Mouse (Mus musculus): ENCODE results near the gene Fam196b. TPM values are rescaled to one million over a fixed set of nuclear protein-coding genes. Genes with fewer than 3 reads are reported as not detected.

Gene Fam196b
- polyA plus RNA-seq, 1 experiment = 0.75 TPM

DNA sequence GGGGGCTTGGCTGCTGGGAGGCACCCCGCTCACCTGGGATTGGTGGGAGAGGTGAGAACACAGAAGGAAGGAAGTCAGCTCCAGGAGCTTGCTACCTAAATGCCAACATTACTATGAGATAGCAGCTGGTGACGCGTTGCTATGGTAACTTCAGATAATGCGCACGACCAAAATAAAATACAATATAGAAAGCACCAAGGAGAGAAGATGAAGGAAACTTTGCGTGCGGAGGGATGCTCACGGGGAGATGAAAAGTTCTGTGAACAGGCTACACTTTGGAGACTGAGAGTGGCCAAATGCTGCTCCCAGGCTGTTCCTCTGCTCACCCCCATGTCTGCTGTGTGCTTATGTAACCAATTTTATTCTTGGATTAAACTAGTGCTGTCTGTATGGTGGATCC, 2.4 kb downstream of the Fam196b start:
- no peak for TF ChIP-seq CTCF (IDR thresholded peaks at IDR 0.05; ENCODE audit: extremely low read depth, insufficient read depth, low read length)
- no peak for TF ChIP-seq POLR2A (IDR thresholded peaks at IDR 0.05; ENCODE audit: extremely low read depth, insufficient read depth, low read length)
- peaks cover 3% of the 10 kb centered on the region for H3K4me1 ChIP-seq (ENCODE audit: control insufficient read depth, insufficient read depth, low read length)
- no peak overlapping the region for H3K27ac ChIP-seq (ENCODE audit: insufficient read depth, low read length)
- H3K4me3 ChIP-seq (ENCODE audit: insufficient read depth, low read length) = no peak overlapping the region

GRCm38 (mm10) chr11:34319282-34319681, 4.7 kb downstream of the Fam196b start:
- Histone ChIP-seq H3K4me1 (ENCODE audit: control insufficient read depth, insufficient read depth, low read length) (peaks cover 3% of the 10 kb centered on the region), H3K27ac (ENCODE audit: insufficient read depth, low read length) (no peak overlapping the region), H3K4me3 (ENCODE audit: insufficient read depth, low read length) (no peak overlapping the region)
- TF ChIP-seq POLR2A (IDR thresholded peaks at IDR 0.05; ENCODE audit: extremely low read depth, insufficient read depth, low read length) (no peak), CTCF (IDR thresholded peaks at IDR 0.05; ENCODE audit: extremely low read depth, insufficient read depth, low read length) (no peak)

- TF ChIP-seq POLR2A (IDR thresholded peaks at IDR 0.05; ENCODE audit: extremely low read depth, insufficient read depth, low read length) (no peak), CTCF (IDR thresholded peaks at IDR 0.05; ENCODE audit: extremely low read depth, insufficient read depth, low read length) (no peak)
- Histone ChIP-seq H3K4me3 (ENCODE audit: insufficient read depth, low read length) (no peak overlapping the region), H3K4me1 (ENCODE audit: control insufficient read depth, insufficient read depth, low read length) (no peaks in the 10 kb centered on the region), H3K27ac (ENCODE audit: insufficient read depth, low read length) (no peak overlapping the region)
These were observed 9.0 kb downstream of the Fam196b start for GRCm38 (mm10) chr11:34323664-34324063.

DNA sequence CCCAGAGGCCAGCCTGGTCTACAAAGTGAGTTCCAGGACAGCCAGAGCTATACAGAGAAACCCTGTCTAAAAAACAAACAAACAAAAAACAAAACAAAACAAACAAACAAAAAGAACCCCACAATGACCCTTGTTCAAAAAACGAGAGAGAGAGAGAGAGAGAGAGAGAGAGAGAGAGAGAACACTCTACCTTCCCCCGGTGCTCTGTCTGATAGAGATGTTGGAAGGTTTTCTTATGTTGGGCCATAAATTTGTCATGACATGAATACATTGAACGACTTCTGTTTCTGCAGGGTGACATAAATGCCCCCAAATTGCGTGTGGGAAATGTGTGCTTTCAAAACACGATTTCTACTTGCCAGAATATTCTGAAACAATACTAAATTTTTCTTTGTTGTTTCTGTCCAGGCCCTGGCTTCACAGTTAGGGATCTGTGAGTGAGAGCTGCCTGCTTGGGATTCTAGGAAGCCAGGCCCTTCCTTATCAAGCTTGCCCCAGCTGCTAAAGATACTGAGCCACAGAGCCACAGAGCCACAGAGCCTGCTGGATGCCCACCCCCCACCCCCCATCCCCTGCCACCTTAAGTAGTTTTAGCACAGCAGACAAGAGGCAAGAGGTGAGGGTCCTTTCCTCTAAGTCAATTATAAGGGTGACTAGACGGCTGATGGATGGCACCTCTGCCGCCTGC, 17.9 kb downstream of the Fam196b start:
- TF ChIP-seq POLR2A (IDR thresholded peaks at IDR 0.05; ENCODE audit: extremely low read depth, insufficient read depth, low read length) = no peak
- TF ChIP-seq CTCF (IDR thresholded peaks at IDR 0.05; ENCODE audit: extremely low read depth, insufficient read depth, low read length) = no peak
- H3K27ac ChIP-seq (ENCODE audit: insufficient read depth, low read length) = no peak overlapping the region
- no peak overlapping the region for H3K4me3 ChIP-seq (ENCODE audit: insufficient read depth, low read length)
- no peaks in the 10 kb centered on the region for H3K4me1 ChIP-seq (ENCODE audit: control insufficient read depth, insufficient read depth, low read length)

DNA sequence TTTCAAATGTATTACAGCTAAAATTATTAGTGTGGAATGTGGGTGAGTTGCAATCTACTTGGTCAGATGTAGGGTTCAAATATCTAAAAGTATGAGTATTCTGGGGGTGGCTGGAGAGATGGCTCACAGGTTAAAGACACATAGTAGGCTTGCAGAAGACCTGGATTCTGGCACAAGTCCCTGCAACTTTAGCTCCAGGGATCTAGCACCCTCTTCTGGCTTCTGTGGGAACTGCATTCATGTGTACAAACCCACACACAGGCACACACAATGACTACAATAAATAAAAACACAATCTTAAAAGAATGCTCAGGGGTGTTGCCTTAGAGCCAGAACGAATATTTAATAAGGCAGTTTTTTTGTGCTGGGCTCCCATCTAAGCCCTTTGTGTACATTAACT, 23.3 kb downstream of the Fam196b start:
- no peak for TF ChIP-seq POLR2A (IDR thresholded peaks at IDR 0.05; ENCODE audit: extremely low read depth, insufficient read depth, low read length)
- no peak for TF ChIP-seq CTCF (IDR thresholded peaks at IDR 0.05; ENCODE audit: extremely low read depth, insufficient read depth, low read length)
- H3K4me3 ChIP-seq (ENCODE audit: insufficient read depth, low read length) = no peak overlapping the region
- no peak overlapping the region for H3K27ac ChIP-seq (ENCODE audit: insufficient read depth, low read length)
- no peaks in the 10 kb centered on the region for H3K4me1 ChIP-seq (ENCODE audit: control insufficient read depth, insufficient read depth, low read length)

GRCm38 (mm10) chr11:34339693-34340092, 25.1 kb downstream of the Fam196b start:
- H3K27ac ChIP-seq (ENCODE audit: insufficient read depth, low read length) = no peak overlapping the region
- TF ChIP-seq POLR2A (IDR thresholded peaks at IDR 0.05; ENCODE audit: extremely low read depth, insufficient read depth, low read length) (no peak), CTCF (IDR thresholded peaks at IDR 0.05; ENCODE audit: extremely low read depth, insufficient read depth, low read length) (no peak)
- H3K4me3 ChIP-seq (ENCODE audit: insufficient read depth, low read length) = no peak overlapping the region
- H3K4me1 ChIP-seq (ENCODE audit: control insufficient read depth, insufficient read depth, low read length) = no peaks in the 10 kb centered on the region

- H3K27ac ChIP-seq (ENCODE audit: insufficient read depth, low read length) = no peak overlapping the region
- H3K4me1 ChIP-seq (ENCODE audit: control insufficient read depth, insufficient read depth, low read length) = no peaks in the 10 kb centered on the region
- no peak overlapping the region for H3K4me3 ChIP-seq (ENCODE audit: insufficient read depth, low read length)
- TF ChIP-seq POLR2A (IDR thresholded peaks at IDR 0.05; ENCODE audit: extremely low read depth, insufficient read depth, low read length) = no peak
- no peak for TF ChIP-seq CTCF (IDR thresholded peaks at IDR 0.05; ENCODE audit: extremely low read depth, insufficient read depth, low read length)
These were observed 29.2 kb downstream of the Fam196b start for GRCm38 (mm10) chr11:34343742-34344307.

DNA sequence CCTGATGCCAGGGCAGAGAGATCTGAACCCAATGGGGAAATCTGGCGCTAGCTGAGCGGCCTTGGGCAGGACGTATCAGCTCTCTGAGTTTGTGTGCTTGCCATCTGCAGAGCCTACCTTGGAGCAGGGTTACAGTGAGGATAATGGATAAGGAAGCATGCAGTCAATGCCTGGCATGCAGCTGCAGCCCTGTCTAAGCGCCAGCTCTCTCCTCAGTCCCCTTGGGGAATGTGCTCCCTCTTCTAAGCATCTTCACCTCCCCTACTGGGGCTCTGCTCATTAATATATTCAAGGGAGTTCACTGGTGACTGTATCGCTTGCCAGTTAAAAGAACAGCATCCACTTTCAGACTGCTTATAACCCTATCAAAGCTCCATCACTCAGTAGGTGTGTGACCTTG, 29.7 kb downstream of the Fam196b start:
- TF ChIP-seq POLR2A (IDR thresholded peaks at IDR 0.05; ENCODE audit: extremely low read depth, insufficient read depth, low read length) = no peak
- TF ChIP-seq CTCF (IDR thresholded peaks at IDR 0.05; ENCODE audit: extremely low read depth, insufficient read depth, low read length) = no peak
- H3K27ac ChIP-seq (ENCODE audit: insufficient read depth, low read length) = no peak overlapping the region
- no peak overlapping the region for H3K4me3 ChIP-seq (ENCODE audit: insufficient read depth, low read length)

DNA sequence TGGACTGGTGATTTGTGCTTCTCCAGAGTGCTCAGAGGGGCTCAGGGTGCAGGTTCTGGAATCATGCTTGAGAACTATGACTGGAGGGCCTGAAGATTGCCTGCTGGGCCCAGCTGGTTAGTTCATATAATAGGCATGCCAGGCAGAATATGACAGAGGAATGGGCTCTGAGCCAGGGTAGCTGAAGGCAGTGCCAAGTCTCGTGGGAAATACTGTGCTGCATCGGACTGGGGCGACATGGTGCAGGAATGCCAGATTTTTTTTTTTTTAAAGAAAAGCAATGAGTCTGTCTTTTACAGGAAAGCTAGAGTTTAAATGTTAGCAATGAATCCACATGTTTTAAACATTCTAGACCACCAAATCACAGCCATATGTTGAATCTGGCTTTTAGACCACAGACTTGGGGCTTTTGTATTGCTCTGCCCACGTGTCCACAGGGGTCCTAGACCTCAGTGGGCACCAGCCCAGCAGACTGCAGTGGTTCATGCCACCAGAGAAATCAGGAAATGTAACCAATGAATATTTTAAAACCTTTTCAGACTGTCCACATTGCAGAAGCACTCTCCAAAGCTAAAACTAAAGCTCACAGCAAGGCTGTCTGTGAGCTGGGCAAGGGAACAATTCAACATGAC, 33.8 kb downstream of the Fam196b start:
- H3K4me3 ChIP-seq (ENCODE audit: insufficient read depth, low read length) = no peak overlapping the region
- H3K27ac ChIP-seq (ENCODE audit: insufficient read depth, low read length) = no peak overlapping the region
- no peak for TF ChIP-seq CTCF (IDR thresholded peaks at IDR 0.05; ENCODE audit: extremely low read depth, insufficient read depth, low read length)
- H3K4me1 ChIP-seq (ENCODE audit: control insufficient read depth, insufficient read depth, low read length) = no peaks in the 10 kb centered on the region

More for the DNA sequence above, 29.7 kb downstream of the Fam196b start:
- H3K4me1 ChIP-seq (ENCODE audit: control insufficient read depth, insufficient read depth, low read length) = no peaks in the 10 kb centered on the region
